Comparison of ENCODE assay signal across 9 mouse cellular contexts in the genomic region with DNA sequence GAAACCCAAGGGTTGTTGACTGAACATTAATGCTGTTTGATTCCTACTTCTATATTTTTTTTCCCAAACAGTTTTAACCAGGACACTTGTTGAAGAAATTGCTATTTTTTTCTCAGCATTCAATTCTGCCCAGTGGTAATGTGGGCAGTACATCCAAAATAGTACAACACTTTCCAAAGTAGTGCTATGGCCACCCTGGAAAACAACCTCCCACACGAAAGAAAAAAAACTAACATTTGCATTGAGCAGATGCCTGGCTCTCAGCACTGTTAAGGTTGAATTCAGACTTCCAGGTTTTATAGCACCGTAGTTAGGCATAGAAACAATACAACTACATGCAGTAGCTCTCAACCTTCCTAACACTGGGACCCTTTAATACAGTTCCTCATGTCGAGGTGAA.
"Had no signal": no experiment of that assay in that cellular context is flagged by ENCODE, and none has a peak within 500 bp of the region (broad histone marks: within the 10 kb centered on the region; RNA-seq: fewer than 3 reads in every experiment).

No protein-coding gene starts in this region.

- DNase-seq: kidney, adult 11 months; kidney, adult 9 months; kidney, postnatal 36 days; layer of hippocampus, adult 9-11 months; layer of hippocampus, postnatal 36 days; lung, adult 18-20 months; lung, postnatal 36 days; midbrain, embryonic 14.5 days; thymus, postnatal 4 days had no signal
